Mouse (Mus musculus) lung, embryonic 16.5 days (tissue): ENCODE data around the gene Gm3460. TPM values are rescaled to one million over a fixed set of nuclear protein-coding genes. Genes with fewer than 3 reads are reported as not detected.
"Not testable (repeated sequence)": the region's sequence is repeated elsewhere in the genome, so short reads cannot be mapped to it uniquely, and the experiment has no call there.

Experiments used
- ATAC-seq: fragments of 200-750 bp; cut with Nextera tagmentation; 2 replicates; pipeline ENCODE4 v1.8.0; 2017; ENCODE audit warnings: low read depth, mild to moderate bottlenecking, moderate library complexity
- H3K27ac ChIP-seq: fragments of 300-500 bp; sonication (generic); 2 replicates; pipeline ENCODE4 v1.5.1; 2014; ENCODE audit warnings: mild to moderate bottlenecking, control low read depth, low read length
- H3K27me3 ChIP-seq: fragments of 300-500 bp; sonication (generic); 2 replicates; pipeline ENCODE4 v1.6.1; 2014; ENCODE audit warnings: low read depth, low read length, mixed read lengths; ENCODE audit not compliant: control insufficient read depth, insufficient read depth
- H3K36me3 ChIP-seq: fragments of 300-500 bp; sonication (generic); 2 replicates; pipeline ENCODE4 v1.6.1; 2014; ENCODE audit warnings: low read length; ENCODE audit not compliant: control insufficient read depth, insufficient read depth
- H3K4me1 ChIP-seq: fragments of 300-500 bp; sonication (generic); replicated peaks from 2 replicates; pipeline ENCODE4 v1.6.1; 2014; ENCODE audit warnings: low read length, mixed read lengths; ENCODE audit not compliant: control insufficient read depth, insufficient read depth
- H3K4me2 ChIP-seq: fragments of 300-500 bp; sonication (generic); 2 replicates; pipeline ENCODE4 v1.6.1; 2014; ENCODE audit warnings: low read depth, low read length, control low read depth
- H3K4me3 ChIP-seq: fragments of 300-500 bp; sonication (generic); 2 replicates; pipeline ENCODE4 v1.5.1; 2014; ENCODE audit warnings: mild to moderate bottlenecking, low read length, control low read depth
- H3K9ac ChIP-seq: fragments of 300-500 bp; sonication (generic); 2 replicates; pipeline ENCODE4 v1.6.1; 2014; ENCODE audit warnings: low read length, control low read depth
- H3K9me3 ChIP-seq: fragments of 300-500 bp; sonication (generic); 2 replicates; pipeline ENCODE4 v1.6.1; 2016; ENCODE audit warnings: low read length; ENCODE audit not compliant: control insufficient read depth
- WGBS: fragments of 180-500 bp; shearing (Covaris S2); extraction: QIAGEN DNeasy Blood & Tissue Kit; methylation state at CpG from one replicate; pipeline ENCODE4 v1.1.7; 2014; 5-methylcytosine and 5-hydroxymethylcytosine counted together
- polyA plus RNA-seq: library from polyadenylated mRNA; unstranded; fragments of >200 nt; fragmentation: Nextera tagmentation; extraction: Ambion mirVana; gene quantifications from 2 replicates; pipeline ENCODE4 v1.2.1, GENCODE M21; 2015

Gm3460 gene
- not detected in 2 replicates for polyA plus RNA-seq

DNA sequence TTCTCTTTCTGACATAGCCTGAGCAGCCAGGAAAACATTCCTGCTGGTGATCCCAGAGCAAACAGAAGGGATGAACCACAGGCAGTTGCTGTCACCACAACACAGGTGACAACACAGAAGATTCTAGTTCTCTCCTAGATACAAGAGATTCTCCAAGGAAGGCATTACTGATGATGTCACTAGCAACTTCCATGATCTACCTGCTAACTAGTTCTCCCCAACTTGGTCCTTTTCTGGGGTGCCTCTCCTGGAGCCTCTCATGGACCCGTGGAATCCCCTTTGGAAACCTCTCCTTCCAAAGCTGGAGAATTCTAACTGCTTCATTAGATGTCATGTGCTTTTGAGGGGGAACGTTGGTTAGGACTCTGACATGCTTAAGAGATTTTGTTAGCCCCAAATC, at the start of gene Gm3460:
Gene Gm3460, minus strand, starts transcription at position 101 of the 400 bp plus-strand sequence.
- not testable (repeated sequence) for H3K27me3 ChIP-seq, H3K4me2 ChIP-seq, ATAC-seq, H3K27ac ChIP-seq, H3K4me3 ChIP-seq, H3K4me1 ChIP-seq, H3K9me3 ChIP-seq, H3K9ac ChIP-seq, H3K36me3 ChIP-seq
- WGBS = 83% methylated on average over 1 of the region's 2 CpGs

DNA sequence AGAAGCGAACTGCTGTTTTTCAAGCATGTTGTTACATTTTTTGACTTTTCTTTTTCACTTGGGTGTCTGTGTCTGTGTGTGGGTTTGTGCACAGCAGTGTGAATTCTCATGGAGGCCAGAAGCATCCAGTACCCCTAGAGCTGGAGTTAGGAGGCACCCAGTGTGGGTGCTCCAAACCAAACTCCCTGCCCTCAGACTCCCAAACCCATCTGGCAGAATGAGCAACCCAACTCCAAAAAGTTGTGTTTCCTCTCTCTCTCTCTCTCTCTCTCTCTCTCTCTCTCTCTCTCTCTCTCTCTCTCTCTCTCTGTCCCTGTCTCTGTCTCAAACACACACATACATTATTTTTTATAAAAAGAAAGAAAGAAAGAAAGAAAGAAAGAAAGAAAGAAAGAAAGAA, 15.8 kb downstream of the Gm3460 start:
- no CpG with 5 or more reads among the region's 1 CpGs for WGBS
- H3K4me2 ChIP-seq, H3K4me3 ChIP-seq, H3K9me3 ChIP-seq, H3K27ac ChIP-seq, H3K27me3 ChIP-seq, H3K9ac ChIP-seq, H3K4me1 ChIP-seq, H3K36me3 ChIP-seq, ATAC-seq: not testable (repeated sequence)

DNA sequence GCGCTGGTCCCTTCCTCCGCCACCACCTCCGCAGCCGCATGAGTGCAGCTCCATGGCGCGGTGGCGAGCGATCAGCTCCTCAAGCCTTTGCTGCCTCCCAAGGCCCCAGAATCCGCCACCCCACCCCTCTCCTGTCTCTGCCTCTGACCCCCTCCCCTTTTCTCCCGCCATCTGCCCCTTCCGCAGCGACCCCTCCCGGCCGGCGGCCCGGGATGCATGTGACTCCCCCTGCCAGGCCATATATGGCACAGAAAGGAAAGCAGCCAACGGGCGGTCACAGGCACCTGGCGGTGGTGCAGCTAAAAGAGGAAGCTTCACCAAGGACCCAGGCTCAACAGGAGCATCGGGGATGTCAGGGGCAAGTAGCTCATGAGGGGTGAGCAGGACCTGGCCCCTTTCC, 17.2 kb downstream of the Gm3460 start:
- not testable (repeated sequence) for H3K36me3 ChIP-seq, H3K27me3 ChIP-seq, H3K27ac ChIP-seq, ATAC-seq, H3K9ac ChIP-seq, H3K9me3 ChIP-seq, H3K4me1 ChIP-seq
- H3K4me2 ChIP-seq = peak overlapping the region; percentile 60
- peak overlapping the region; percentile 39 for H3K4me3 ChIP-seq
- WGBS = 1% methylated on average over 16 of the region's 20 CpGs

DNA sequence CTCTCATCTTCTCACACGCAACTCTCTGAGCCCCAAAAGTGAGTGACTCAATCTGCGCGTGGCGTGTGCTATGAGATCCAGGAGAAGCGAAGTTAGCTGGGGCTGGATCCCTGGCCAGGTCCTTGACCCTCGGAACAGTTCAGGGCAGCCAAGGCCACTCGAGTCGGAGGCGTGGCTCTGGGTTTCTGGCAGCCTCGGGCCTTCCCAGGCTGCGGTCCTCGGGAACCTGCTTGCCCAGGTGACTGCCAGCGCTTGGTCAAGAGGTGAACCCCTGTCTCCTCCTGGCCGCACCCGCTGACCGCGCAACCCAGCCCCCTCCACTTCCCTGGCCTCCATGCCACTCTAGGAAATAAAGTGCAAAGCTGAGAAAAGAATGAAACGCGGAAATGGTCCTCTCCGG, 17.7 kb downstream of the Gm3460 start:
- H3K4me1 ChIP-seq, H3K27me3 ChIP-seq, H3K27ac ChIP-seq, ATAC-seq, H3K9ac ChIP-seq, H3K36me3 ChIP-seq, H3K9me3 ChIP-seq: not testable (repeated sequence)
- H3K4me2 ChIP-seq = peak overlapping the region; percentile 60
- 5% methylated on average over 20 of the region's 20 CpGs for WGBS
- H3K4me3 ChIP-seq = peak overlapping the region; percentile 39

DNA sequence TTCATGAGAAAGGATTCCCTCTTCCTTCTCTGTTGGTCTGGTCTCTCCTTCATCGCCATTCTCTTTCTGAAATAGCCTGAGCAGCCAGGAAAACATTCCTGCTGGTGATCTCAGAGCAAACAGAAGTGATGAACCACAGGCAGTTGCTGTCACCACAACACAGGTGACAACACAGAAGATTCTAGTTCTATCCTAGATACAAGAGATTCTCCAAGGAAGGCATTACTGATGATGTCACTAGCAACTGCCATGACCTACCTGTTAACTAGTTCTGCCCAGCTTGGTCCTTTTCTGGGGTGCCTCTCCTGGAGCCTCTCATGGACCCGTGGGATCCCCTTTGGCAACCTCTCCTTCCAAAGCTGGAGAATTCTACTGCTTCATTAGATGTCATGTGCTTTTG, 31.7 kb downstream of the Gm3460 start, which contains the start of gene Gm3629:
Gene Gm3629, minus strand, starts transcription at position 101 of the 400 bp plus-strand sequence.
- WGBS = no CpG with 5 or more reads among the region's 2 CpGs
- H3K9me3 ChIP-seq, H3K27me3 ChIP-seq, ATAC-seq, H3K27ac ChIP-seq, H3K36me3 ChIP-seq, H3K4me3 ChIP-seq, H3K4me1 ChIP-seq, H3K9ac ChIP-seq, H3K4me2 ChIP-seq: not testable (repeated sequence)

Other genes starting within 250 kb of the Gm3460 start
- not detected in 2 replicates for gene Gm16440, start 232.1 kb downstream of the Gm3460 start, polyA plus RNA-seq
- 0.44 and 0.57 TPM in 2 replicates for gene Gm3591, start 209.9 kb downstream of the Gm3460 start, polyA plus RNA-seq
- not detected in 2 replicates for gene Gm3594, start 177.8 kb downstream of the Gm3460 start, polyA plus RNA-seq
- gene Gm8356, start 85.1 kb downstream of the Gm3460 start, polyA plus RNA-seq = not detected in 2 replicates
- gene Gm3629, start 31.8 kb downstream of the Gm3460 start, polyA plus RNA-seq = 0.19 TPM in 1 of 2 replicates, not detected in the other
- gene Gm10251, start 61.8 kb upstream of the Gm3460 start, polyA plus RNA-seq = not detected in 2 replicates
- gene Gm8050, start 97.8 kb upstream of the Gm3460 start, polyA plus RNA-seq = not detected in 2 replicates
- 3.1 and 4.0 TPM in 2 replicates for gene Gm3636, start 119.9 kb upstream of the Gm3460 start, polyA plus RNA-seq
- not detected in 2 replicates for gene Gm8362, start 152.0 kb upstream of the Gm3460 start, polyA plus RNA-seq
- gene Gm3642, start 217.9 kb upstream of the Gm3460 start, polyA plus RNA-seq = not detected in 2 replicates